Mouse (Mus musculus): ENCODE results near the gene Dnajc5g. TPM values are rescaled to one million over a fixed set of nuclear protein-coding genes. Genes with fewer than 3 reads are reported as not detected.
A peak's percentile ranks its signal among the peaks of the same experiment; 100 is the strongest.

Gene Dnajc5g
- total RNA-seq (2015; ENCODE audit: low replicate concordance) (not detected in 2 replicates), total RNA-seq (2017; ENCODE audit: low replicate concordance) (0.70 TPM in 1 of 2 replicates, not detected in the other)

DNA sequence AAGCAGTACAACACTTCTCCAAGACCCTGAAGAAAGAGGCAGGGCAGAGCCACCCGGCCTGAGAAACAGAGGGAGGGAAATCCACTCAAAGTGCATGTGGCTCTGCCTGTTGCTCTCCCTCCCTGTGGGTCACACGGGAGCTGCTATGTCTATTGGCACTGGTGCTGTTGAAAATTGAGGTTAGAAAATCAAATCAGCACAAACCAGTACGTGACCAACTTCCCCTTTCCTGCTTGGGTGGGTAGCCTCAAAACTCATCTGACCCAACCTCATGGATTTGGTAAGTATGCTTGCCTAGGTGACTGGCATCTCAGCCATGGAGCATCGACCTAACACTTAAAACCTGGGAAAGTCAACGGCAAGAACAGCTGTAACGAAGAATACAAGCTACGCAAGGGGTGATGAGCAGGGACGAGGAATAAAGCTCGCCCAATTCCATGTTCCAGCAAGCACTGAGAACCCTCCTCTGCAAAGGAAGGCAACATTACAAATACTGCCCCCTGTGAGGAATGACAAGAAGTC, at the start of gene Dnajc5g:
TSS of gene Dnajc5g (plus strand) at position 472 of the 522 bp plus-strand sequence.
- no peak for ATAC-seq (replicated peaks; ENCODE audit: low FRiP score, poor library complexity, severe bottlenecking)

- no peak for ATAC-seq (replicated peaks; ENCODE audit: low FRiP score, poor library complexity, severe bottlenecking)
Measured at GRCm38 (mm10) chr5:31069810-31070209, 36.3 kb upstream of the Dnajc5g start.

DNA sequence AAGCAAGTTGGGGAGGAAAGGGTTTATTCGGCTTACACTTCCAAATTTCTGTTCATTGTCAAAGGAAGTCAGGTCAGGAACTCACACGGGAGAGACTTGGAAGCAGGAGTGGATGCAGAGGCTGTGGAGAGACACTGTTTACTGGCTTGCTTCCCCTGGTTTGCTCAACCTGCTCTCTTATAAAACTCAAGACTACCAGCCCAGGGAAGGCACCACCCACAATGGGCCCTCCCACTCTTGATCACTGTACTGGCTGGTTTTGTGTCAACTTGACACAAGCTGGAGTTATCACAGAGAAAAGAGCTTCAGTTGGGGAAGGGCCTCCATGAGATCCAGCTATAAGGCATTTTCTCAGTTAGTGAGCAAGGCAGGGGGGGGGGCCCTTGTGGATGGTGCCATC, 35.0 kb upstream of the Dnajc5g start:
- no peak for ATAC-seq (replicated peaks; ENCODE audit: low FRiP score, poor library complexity, severe bottlenecking)

DNA sequence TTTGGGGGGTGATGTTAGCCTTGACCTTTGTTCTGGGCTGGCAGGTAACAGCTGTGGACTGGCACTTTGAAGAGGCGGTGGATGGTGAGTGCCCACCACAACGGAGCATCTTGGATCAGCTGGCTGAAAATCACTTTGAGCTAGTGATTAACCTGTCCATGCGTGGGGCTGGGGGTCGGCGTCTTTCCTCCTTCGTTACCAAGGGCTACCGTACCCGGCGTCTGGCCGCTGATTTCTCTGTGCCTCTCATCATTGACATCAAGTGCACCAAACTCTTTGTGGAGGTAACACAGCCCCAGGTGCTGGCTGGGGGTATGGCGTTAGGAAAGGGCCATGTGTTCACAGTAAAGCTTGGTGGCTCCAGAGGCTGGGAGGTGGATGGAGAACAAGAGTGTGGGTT, 34.3 kb upstream of the Dnajc5g start:
- no peak for ATAC-seq (replicated peaks; ENCODE audit: low FRiP score, poor library complexity, severe bottlenecking)

DNA sequence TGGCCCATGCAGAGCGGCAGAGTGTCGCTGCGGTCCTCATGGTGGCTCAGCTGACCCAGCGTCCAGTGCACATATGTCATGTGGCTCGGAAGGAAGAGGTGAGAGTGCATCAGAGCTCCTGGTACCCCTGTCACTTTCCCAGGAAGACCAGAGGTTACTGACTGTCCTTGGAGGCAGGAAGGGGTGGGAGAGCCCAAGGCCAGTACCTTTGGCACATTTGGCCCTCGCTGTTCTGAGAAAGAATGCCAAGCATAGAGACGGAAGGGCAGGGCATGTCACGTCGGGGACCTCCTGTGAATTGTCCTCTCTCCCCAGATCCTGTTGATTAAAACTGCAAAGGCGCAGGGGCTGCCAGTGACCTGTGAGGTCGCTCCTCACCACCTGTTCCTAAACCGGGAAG, 32.9 kb upstream of the Dnajc5g start:
- ATAC-seq (replicated peaks; ENCODE audit: low FRiP score, poor library complexity, severe bottlenecking), result no peak

GRCm38 (mm10) chr5:31076346-31076745, 29.7 kb upstream of the Dnajc5g start:
- ATAC-seq (replicated peaks; ENCODE audit: low FRiP score, poor library complexity, severe bottlenecking), result no peak

DNA sequence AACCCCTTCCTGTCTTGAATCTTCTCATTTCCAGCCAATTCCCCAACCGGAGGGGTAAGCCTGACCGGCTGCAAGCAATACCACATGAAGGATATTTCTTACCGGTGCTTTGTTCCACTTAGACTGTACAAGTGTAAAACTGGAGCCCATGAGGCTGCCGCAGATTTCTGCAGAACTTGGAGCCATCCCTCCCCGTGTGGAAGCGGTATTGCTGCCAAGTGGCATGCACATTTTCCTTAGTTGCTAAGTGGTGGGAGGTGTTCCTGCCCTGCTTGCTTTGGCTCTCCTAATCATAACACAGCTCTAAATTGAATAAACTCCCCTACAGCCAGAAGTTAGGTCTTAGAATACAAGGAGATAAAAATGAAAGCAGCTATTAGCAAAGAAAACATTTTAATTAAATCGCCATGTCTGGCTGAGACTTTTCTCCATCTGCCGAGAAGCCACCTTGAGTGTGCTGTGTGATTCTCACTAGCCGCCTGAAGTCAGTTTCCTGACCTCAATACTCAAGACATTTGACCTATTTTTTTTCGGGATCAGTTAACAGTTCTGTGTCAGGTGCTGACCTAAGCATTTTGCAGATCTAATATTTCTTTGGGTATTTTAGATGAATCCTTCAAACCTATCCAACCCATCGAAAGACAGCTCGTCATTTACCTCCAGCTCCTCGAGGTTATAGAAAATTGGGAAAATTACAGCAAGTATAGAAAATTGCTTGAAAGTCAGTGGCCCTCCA, 25.9 kb upstream of the Dnajc5g start:
- ATAC-seq (replicated peaks; ENCODE audit: low FRiP score, poor library complexity, severe bottlenecking), result no peak

DNA sequence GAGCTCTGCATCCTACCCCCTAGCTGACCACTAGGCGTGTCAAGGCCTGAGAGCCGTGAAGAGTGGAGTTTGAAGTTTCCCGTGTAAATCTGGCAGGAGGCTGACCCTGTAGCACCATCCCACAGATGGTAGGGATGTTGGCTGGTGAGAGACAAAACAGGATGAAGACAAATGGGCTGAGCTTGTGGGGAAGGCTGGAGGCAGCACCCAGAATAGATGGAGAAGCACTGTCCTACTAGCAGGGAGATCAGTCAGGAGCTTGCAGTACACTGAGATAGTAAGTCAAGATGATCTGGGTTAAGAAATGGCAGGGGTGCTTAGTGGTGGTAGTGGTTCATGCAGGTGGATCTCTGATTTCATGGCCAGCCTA, 25.3 kb upstream of the Dnajc5g start:
- no peak for ATAC-seq (replicated peaks; ENCODE audit: low FRiP score, poor library complexity, severe bottlenecking)

DNA sequence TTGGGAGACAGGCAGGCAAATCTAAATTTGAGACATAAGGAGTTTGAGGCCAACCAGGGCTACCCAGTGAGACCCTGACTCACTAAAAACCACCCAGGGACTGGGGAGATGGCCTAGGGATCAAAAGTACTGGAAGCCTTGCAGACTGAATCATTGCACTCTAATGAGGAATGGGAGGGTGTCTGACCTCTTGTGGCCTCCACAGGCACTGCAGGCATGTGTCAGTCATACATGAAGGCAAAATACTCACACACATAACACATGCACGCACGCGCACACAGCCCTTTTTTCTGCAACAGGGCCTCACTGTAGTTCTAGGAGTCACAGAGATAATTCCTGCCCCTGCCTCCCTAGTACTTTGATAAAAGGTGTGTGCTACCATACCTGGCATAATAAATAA, 24.7 kb upstream of the Dnajc5g start:
- ATAC-seq (replicated peaks; ENCODE audit: low FRiP score, poor library complexity, severe bottlenecking), result peak; percentile 81

- 0 out of 2 replicates have a peak, but pooled peaks have one; percentile 50 for ATAC-seq (replicated peaks; ENCODE audit: low FRiP score, poor library complexity, severe bottlenecking)
Measured at GRCm38 (mm10) chr5:31082355-31082754, 23.7 kb upstream of the Dnajc5g start.

DNA sequence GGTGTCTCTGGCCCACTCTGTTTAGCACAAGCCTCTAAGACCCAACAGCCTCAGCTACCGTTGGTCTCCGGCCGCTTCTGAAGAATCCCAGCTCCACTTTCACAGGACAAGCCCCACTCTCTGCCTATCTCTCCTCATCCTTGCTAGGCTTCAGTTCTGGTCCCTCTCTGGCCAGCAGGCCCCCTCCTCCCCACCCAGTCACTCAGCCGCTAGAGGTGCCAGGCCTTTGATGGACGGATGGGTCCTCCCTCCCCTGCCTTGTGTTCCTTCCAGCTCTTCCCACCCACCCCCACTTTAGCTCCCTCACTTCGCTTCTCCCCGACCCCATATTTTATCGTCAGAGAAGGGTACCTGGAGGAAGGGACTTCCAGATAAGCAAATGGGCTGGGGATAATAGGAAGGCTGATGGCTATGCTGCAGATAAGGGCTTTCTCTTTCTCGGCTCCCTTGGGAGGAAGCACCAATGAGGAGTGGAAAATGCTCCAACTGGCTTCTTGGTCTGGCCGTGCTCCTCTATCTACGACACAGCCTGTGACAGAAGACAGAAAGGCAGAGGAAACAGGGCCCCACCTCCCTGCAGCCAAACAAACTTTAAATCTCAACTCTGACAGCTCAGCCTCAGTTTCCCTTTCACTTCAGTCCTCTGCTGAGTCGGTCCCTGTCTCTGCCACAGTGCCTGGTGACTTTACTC, 23.0 kb upstream of the Dnajc5g start:
- no peak for ATAC-seq (replicated peaks; ENCODE audit: low FRiP score, poor library complexity, severe bottlenecking)

DNA sequence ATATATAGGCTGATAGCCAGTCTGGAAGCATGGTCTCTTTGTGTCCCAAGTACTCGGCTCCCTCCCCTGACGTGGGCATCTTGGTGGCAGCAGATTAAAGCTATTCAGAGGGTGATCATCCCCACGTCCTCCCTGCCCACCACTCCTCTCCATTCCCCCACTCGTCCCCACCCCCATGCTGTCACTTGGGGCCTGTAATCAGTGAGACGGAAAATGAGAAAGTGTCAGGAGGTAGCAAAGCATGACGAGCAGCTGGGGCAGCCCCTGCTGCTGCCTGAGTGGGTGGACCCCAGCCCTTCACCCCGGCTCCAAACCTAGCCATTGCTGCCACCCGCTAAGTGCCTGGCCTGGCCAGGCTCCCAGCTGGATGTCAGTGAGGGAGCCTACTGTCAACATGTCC, 22.1 kb upstream of the Dnajc5g start:
- no peak for ATAC-seq (replicated peaks; ENCODE audit: low FRiP score, poor library complexity, severe bottlenecking)

DNA sequence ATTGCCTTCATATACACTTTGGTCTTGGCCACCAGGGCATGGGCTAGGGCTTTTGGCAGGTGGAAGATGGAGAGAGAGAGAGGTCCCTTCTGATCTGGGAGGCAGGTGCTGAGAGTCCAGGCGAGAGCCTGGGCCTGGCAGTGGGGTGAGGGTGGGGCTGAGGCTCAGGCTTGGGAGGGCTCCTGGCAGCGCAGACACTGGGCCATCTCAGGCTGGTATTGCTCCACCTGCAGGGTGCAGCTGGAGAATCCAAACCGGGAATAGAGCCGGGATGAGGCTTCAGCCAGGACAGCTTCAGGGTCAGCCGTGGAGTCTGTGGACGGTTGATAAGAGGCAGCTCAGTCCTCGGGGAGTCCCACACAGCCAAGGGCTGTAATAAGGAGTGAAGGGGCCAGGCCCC, 19.5 kb upstream of the Dnajc5g start:
- no peak for ATAC-seq (replicated peaks; ENCODE audit: low FRiP score, poor library complexity, severe bottlenecking)

- no peak for ATAC-seq (replicated peaks; ENCODE audit: low FRiP score, poor library complexity, severe bottlenecking)
Measured at GRCm38 (mm10) chr5:31087131-31087530, 19.0 kb upstream of the Dnajc5g start.

- no peak for ATAC-seq (replicated peaks; ENCODE audit: low FRiP score, poor library complexity, severe bottlenecking)
Measured at GRCm38 (mm10) chr5:31092231-31092975, 13.7 kb upstream of the Dnajc5g start.

GRCm38 (mm10) chr5:31093151-31094041, 12.7 kb upstream of the Dnajc5g start:
- ATAC-seq (replicated peaks; ENCODE audit: low FRiP score, poor library complexity, severe bottlenecking), result no peak

- no peak for ATAC-seq (replicated peaks; ENCODE audit: low FRiP score, poor library complexity, severe bottlenecking)
Measured at GRCm38 (mm10) chr5:31094100-31094798, 11.8 kb upstream of the Dnajc5g start.

- no peak for ATAC-seq (replicated peaks; ENCODE audit: low FRiP score, poor library complexity, severe bottlenecking)
Measured at GRCm38 (mm10) chr5:31094799-31095691, 11.0 kb upstream of the Dnajc5g start.
